Mouse (Mus musculus) heart, embryonic 13.5 days (tissue): ENCODE results near the gene Tgif1. TPM values are rescaled to one million over a fixed set of nuclear protein-coding genes. Genes with fewer than 3 reads are reported as not detected.
A peak's percentile ranks its signal among the peaks of the same experiment; 100 is the strongest.

ENCODE experiments used
- ATAC-seq: fragments of 200-750 bp; cut with Nextera tagmentation; 2 replicates; pipeline ENCODE4 v1.8.0; 2017; ENCODE audit warnings: moderate TSS enrichment; ENCODE audit not compliant: insufficient number of reproducible peaks, low FRiP score, low TSS enrichment; ENCODE audit errors: extremely low read depth
- H3K27ac ChIP-seq: fragments of 300-500 bp; sonication (generic); replicated peaks from 2 replicates; pipeline ENCODE4 v1.5.1; 2015; ENCODE audit warnings: moderate library complexity, mild to moderate bottlenecking, inconsistent platforms
- H3K27me3 ChIP-seq: fragments of 300-500 bp; sonication (generic); replicated peaks from 2 replicates; pipeline ENCODE4 v1.6.1; 2015; ENCODE audit warnings: mild to moderate bottlenecking, inconsistent platforms
- H3K36me3 ChIP-seq: fragments of 300-500 bp; sonication (generic); 2 replicates; pipeline ENCODE4 v1.6.1; 2015; ENCODE audit warnings: mild to moderate bottlenecking, inconsistent platforms
- H3K4me1 ChIP-seq: fragments of 300-500 bp; sonication (generic); 2 replicates; pipeline ENCODE4 v1.6.1; 2015; ENCODE audit warnings: inconsistent platforms
- H3K4me2 ChIP-seq: fragments of 300-500 bp; sonication (generic); 2 replicates; pipeline ENCODE4 v1.6.1; 2015; ENCODE audit warnings: inconsistent platforms, mild to moderate bottlenecking, moderate library complexity
- H3K4me3 ChIP-seq: fragments of 300-500 bp; sonication (generic); 2 replicates; pipeline ENCODE4 v1.5.1; 2015; ENCODE audit warnings: moderate library complexity, mild to moderate bottlenecking, inconsistent platforms
- H3K9ac ChIP-seq: fragments of 300-500 bp; sonication (generic); 2 replicates; pipeline ENCODE4 v1.6.1; 2015; ENCODE audit warnings: inconsistent platforms, mild to moderate bottlenecking, moderate library complexity
- H3K9me3 ChIP-seq: fragments of 300-500 bp; sonication (generic); 2 replicates; pipeline ENCODE4 v1.6.1; 2016; ENCODE audit warnings: inconsistent platforms
- WGBS: fragments of 180-500 bp; shearing (Covaris S2); methylation state at CpG from one replicate; pipeline ENCODE4 v1.1.7; 2015; ENCODE audit warnings: mixed read lengths; 5-methylcytosine and 5-hydroxymethylcytosine counted together
- microRNA counts: library from miRNA; unstranded; fragments of <30 nt; microRNA quantifications from one replicate; lab custom pipeline; 2016
- microRNA-seq: library from miRNA; unstranded; fragments of <30 nt; microRNA quantifications from one replicate; pipeline ENCODE4, GENCODE M21; 2016
- polyA plus RNA-seq: library from polyadenylated mRNA; unstranded; fragments of >200 nt; fragmentation: Nextera tagmentation; extraction: Ambion mirVana; gene quantifications from 2 replicates; pipeline ENCODE4 v1.2.1, GENCODE M21; 2015

The Tgif1 gene
- polyA plus RNA-seq, 1 experiment from 2014 or later: 25.4 TPM

- no peak overlapping the region for H3K4me3 ChIP-seq
Measured at GRCm38 (mm10) chr17:70797773-70798045, 55.6 kb downstream of the Tgif1 start.

GRCm38 (mm10) chr17:70796940-70797772 lies 56.2 kb downstream of the Tgif1 start:
- Histone ChIP-seq H3K27me3 (no peaks in the 10 kb centered on the region), H3K4me1 (peaks cover 19% of the 10 kb centered on the region), H3K36me3 (no peaks in the 10 kb centered on the region), H3K4me3 (no peak overlapping the region), H3K9me3 (no peaks in the 10 kb centered on the region), H3K9ac (no peak overlapping the region), H3K27ac (no peak overlapping the region), H3K4me2 (no peak overlapping the region)
- 71% methylated on average over 8 of the region's 8 CpGs for WGBS
- ATAC-seq: no peak

More at GRCm38 (mm10) chr17:70797773-70798045, 55.6 kb downstream of the Tgif1 start:
- Histone ChIP-seq H3K4me1 (peaks cover 19% of the 10 kb centered on the region), H3K27ac (no peak overlapping the region), H3K36me3 (no peaks in the 10 kb centered on the region), H3K4me2 (no peak overlapping the region), H3K9me3 (no peaks in the 10 kb centered on the region), H3K9ac (no peak overlapping the region), H3K27me3 (no peaks in the 10 kb centered on the region)
- WGBS: 63% methylated on average over 1 of the region's 1 CpGs
- no peak for ATAC-seq

- peaks cover 19% of the 10 kb centered on the region for H3K4me1 ChIP-seq
- H3K4me3 ChIP-seq: no peak overlapping the region
- H3K9me3 ChIP-seq: no peaks in the 10 kb centered on the region
- WGBS: 34% methylated on average over 4 of the region's 4 CpGs
- no peak for ATAC-seq
- H3K27ac ChIP-seq: peak overlapping the region; percentile 74
- peak overlapping the region; percentile 63 for H3K4me2 ChIP-seq
- H3K9ac ChIP-seq: no peak overlapping the region
- no peaks in the 10 kb centered on the region for H3K27me3 ChIP-seq
- H3K36me3 ChIP-seq: no peaks in the 10 kb centered on the region
Measured at GRCm38 (mm10) chr17:70795196-70795595, 58.1 kb downstream of the Tgif1 start.

GRCm38 (mm10) chr17:70794722-70795121 lies 58.6 kb downstream of the Tgif1 start:
- WGBS: 25% methylated on average over 6 of the region's 6 CpGs
- no peaks in the 10 kb centered on the region for H3K36me3 ChIP-seq
- H3K27me3 ChIP-seq: no peaks in the 10 kb centered on the region
- H3K9ac ChIP-seq: no peak overlapping the region
- peak overlapping the region; percentile 1; the same call in 1 of the 2 replicates for H3K4me3 ChIP-seq
- H3K27ac ChIP-seq: peak overlapping the region; percentile 74
- peak overlapping the region; percentile 63 for H3K4me2 ChIP-seq
- no peaks in the 10 kb centered on the region for H3K9me3 ChIP-seq
- peaks cover 19% of the 10 kb centered on the region for H3K4me1 ChIP-seq
- no peak for ATAC-seq

DNA sequence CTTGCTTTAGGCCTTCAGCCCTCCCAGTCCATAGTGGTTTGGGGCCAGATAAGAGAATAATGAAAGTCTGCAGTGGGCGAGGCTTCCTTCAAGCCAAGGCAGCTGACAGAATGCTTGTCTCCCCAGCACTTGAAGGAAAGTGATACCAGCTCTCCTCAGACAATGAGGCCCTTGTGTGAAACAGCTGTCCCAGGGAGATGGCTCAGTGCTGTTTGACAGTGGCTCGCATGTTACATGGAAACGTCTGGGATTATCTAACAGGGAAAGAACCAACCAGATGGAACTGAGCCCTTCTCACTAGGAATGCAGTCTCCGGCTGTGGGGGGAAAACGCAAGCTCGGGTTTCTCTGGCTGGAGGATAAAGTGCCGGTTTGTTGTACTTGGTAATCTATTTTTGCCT lies 59.1 kb downstream of the Tgif1 start:
- peak; percentile 46; the same call in 1 of the 2 replicates for ATAC-seq
- WGBS: 4% methylated on average over 7 of the region's 7 CpGs
- no peak overlapping the region for H3K9ac ChIP-seq
- no peaks in the 10 kb centered on the region for H3K36me3 ChIP-seq
- H3K27me3 ChIP-seq: no peaks in the 10 kb centered on the region
- peaks cover 19% of the 10 kb centered on the region for H3K4me1 ChIP-seq
- H3K4me3 ChIP-seq: peak overlapping the region; percentile 1; the same call in 1 of the 2 replicates
- peak overlapping the region; percentile 74 for H3K27ac ChIP-seq
- H3K4me2 ChIP-seq: peak overlapping the region; percentile 63
- no peaks in the 10 kb centered on the region for H3K9me3 ChIP-seq

MicroRNAs encoded within 50 kb of the gene (microRNA counts, 519-probe panel; counts per million panel counts)
- 209 counts per million, percentile 61 among the panel's probes with 10 or more counts for microRNA mmu-miR-1195 (lab: Ali Mortazavi, UCI)

Small RNAs within 50 kb of the gene (microRNA-seq; reads per million reads assigned to microRNA genes)
- gene Mir1195: not detected

Other genes with a start within 250 kb of the Tgif1 start
- 156 and 169 TPM in 2 replicates for gene Myom1, start 149.1 kb upstream of the Tgif1 start, polyA plus RNA-seq
- gene Myl12a, start 149.3 kb upstream of the Tgif1 start, polyA plus RNA-seq: 728 and 793 TPM in 2 replicates